Mouse (Mus musculus) liver, embryonic 12.5 days (tissue): Measurements from ENCODE around the gene Ugt2a3. TPM values are rescaled to one million over a fixed set of nuclear protein-coding genes. Genes with fewer than 3 reads are reported as not detected.
"Not testable (repeated sequence)": the region's sequence is repeated elsewhere in the genome, so short reads cannot be mapped to it uniquely, and the experiment has no call there.

Experiments
- ATAC-seq: fragments of 200-750 bp; cut with Nextera tagmentation; 2 replicates; pipeline ENCODE4 v1.8.0; 2017; ENCODE audit warnings: moderate number of reproducible peaks, mild to moderate bottlenecking, moderate library complexity
- H3K27ac ChIP-seq: fragments of 300-500 bp; sonication (generic); 2 replicates; pipeline ENCODE4 v1.5.1; 2016; ENCODE audit warnings: mild to moderate bottlenecking
- H3K27me3 ChIP-seq: fragments of 300-500 bp; sonication (generic); replicated peaks from 2 replicates; pipeline ENCODE4 v1.6.1; 2016; ENCODE audit warnings: mild to moderate bottlenecking, moderate library complexity
- H3K36me3 ChIP-seq: fragments of 300-500 bp; sonication (generic); 2 replicates; pipeline ENCODE4 v1.6.1; 2016; ENCODE audit warnings: mild to moderate bottlenecking, moderate library complexity
- H3K4me1 ChIP-seq: fragments of 300-500 bp; sonication (generic); 2 replicates; pipeline ENCODE4 v1.6.1; 2016
- H3K4me2 ChIP-seq: fragments of 300-500 bp; sonication (generic); 2 replicates; pipeline ENCODE4 v1.6.1; 2016; ENCODE audit warnings: mild to moderate bottlenecking, moderate library complexity
- H3K4me3 ChIP-seq: fragments of 300-500 bp; sonication (generic); 2 replicates; pipeline ENCODE4 v1.5.1; 2016; ENCODE audit warnings: mild to moderate bottlenecking, moderate library complexity
- H3K9ac ChIP-seq: fragments of 300-500 bp; sonication (generic); 2 replicates; pipeline ENCODE4 v1.6.1; 2016; ENCODE audit warnings: mild to moderate bottlenecking, moderate library complexity
- H3K9me3 ChIP-seq: fragments of 300-500 bp; sonication (generic); replicated peaks from 2 replicates; pipeline ENCODE4 v1.6.1; 2016; ENCODE audit warnings: mild to moderate bottlenecking, moderate library complexity
- WGBS: fragments of 180-500 bp; shearing (Covaris S2); methylation state at CpG from one replicate; pipeline ENCODE4 v1.1.7; 2016; ENCODE audit not compliant: insufficient replicate concordance; 5-methylcytosine and 5-hydroxymethylcytosine counted together
- polyA plus RNA-seq: library from polyadenylated mRNA; unstranded; fragments of >200 nt; fragmentation: Nextera tagmentation; extraction: Ambion mirVana; gene quantifications from 2 replicates; pipeline ENCODE4 v1.2.1, GENCODE M21; 2016

Ugt2a3 gene
- not detected in 2 replicates for polyA plus RNA-seq

GRCm38 (mm10) chr5:87336961-87337697 lies at the start of gene Ugt2a3:
Ugt2a3 (minus strand) TSS chr5:87337195.
- Histone ChIP-seq H3K4me2 (no peak within 1 kb of the TSS), H3K27me3 (no peaks in the 10 kb centered on the region), H3K36me3 (no peaks in the 10 kb centered on the region), H3K4me3 (no peak within 1 kb of the TSS), H3K27ac (no peak within 1 kb of the TSS), H3K9me3 (no peaks in the 10 kb centered on the region), H3K9ac (no peak within 1 kb of the TSS), H3K4me1 (no peaks in the 10 kb centered on the region)
- no peak for ATAC-seq
- WGBS = 57% methylated on average over 11 of the region's 11 CpGs

GRCm38 (mm10) chr5:87380234-87380633 lies 43.2 kb upstream of the Ugt2a3 start:
- H3K4me3 ChIP-seq = no peak overlapping the region
- no peaks in the 10 kb centered on the region for H3K4me1 ChIP-seq
- WGBS = 32% methylated on average over 2 of the region's 2 CpGs
- H3K9me3 ChIP-seq = no peaks in the 10 kb centered on the region
- H3K27ac ChIP-seq = no peak overlapping the region
- H3K27me3 ChIP-seq = no peaks in the 10 kb centered on the region
- H3K36me3 ChIP-seq = no peaks in the 10 kb centered on the region
- ATAC-seq = peak; percentile 58; the same call in 1 of the 2 replicates
- H3K4me2 ChIP-seq = no peak overlapping the region
- no peak overlapping the region for H3K9ac ChIP-seq

- no peak overlapping the region for H3K27ac ChIP-seq
- no peak overlapping the region for H3K9ac ChIP-seq
- no peaks in the 10 kb centered on the region for H3K4me1 ChIP-seq
- H3K9me3 ChIP-seq = no peaks in the 10 kb centered on the region
- no peak overlapping the region for H3K4me3 ChIP-seq
- H3K4me2 ChIP-seq = no peak overlapping the region
- no peaks in the 10 kb centered on the region for H3K27me3 ChIP-seq
- ATAC-seq = no peak
- H3K36me3 ChIP-seq = no peaks in the 10 kb centered on the region
These were observed 42.8 kb upstream of the Ugt2a3 start for GRCm38 (mm10) chr5:87379825-87380224.

GRCm38 (mm10) chr5:87375874-87376383 lies 38.9 kb upstream of the Ugt2a3 start:
- H3K27me3 ChIP-seq = no peaks in the 10 kb centered on the region
- H3K36me3 ChIP-seq = no peaks in the 10 kb centered on the region
- no peaks in the 10 kb centered on the region for H3K4me1 ChIP-seq
- no peak overlapping the region for H3K27ac ChIP-seq
- no peak overlapping the region for H3K9ac ChIP-seq
- no peak for ATAC-seq
- no peaks in the 10 kb centered on the region for H3K9me3 ChIP-seq
- no peak overlapping the region for H3K4me3 ChIP-seq
- 67% methylated on average over 3 of the region's 3 CpGs for WGBS
- no peak overlapping the region for H3K4me2 ChIP-seq

- no peak overlapping the region for H3K27ac ChIP-seq
- no peaks in the 10 kb centered on the region for H3K4me1 ChIP-seq
- ATAC-seq = no peak
- H3K9me3 ChIP-seq = no peaks in the 10 kb centered on the region
- 45% methylated on average over 1 of the region's 1 CpGs for whole genome bisulfite sequencing
- H3K4me2 ChIP-seq = no peak overlapping the region
- H3K4me3 ChIP-seq = no peak overlapping the region
- no peaks in the 10 kb centered on the region for H3K36me3 ChIP-seq
- H3K27me3 ChIP-seq = no peaks in the 10 kb centered on the region
- no peak overlapping the region for H3K9ac ChIP-seq
These were observed 36.5 kb upstream of the Ugt2a3 start for GRCm38 (mm10) chr5:87373502-87373863.

- not testable (repeated sequence) for H3K4me1 ChIP-seq, H3K9me3 ChIP-seq, H3K27ac ChIP-seq, H3K4me3 ChIP-seq, H3K9ac ChIP-seq, ATAC-seq, H3K27me3 ChIP-seq, H3K4me2 ChIP-seq, H3K36me3 ChIP-seq
- WGBS = 39% methylated on average over 4 of the region's 4 CpGs
These were observed 36.0 kb upstream of the Ugt2a3 start for GRCm38 (mm10) chr5:87372788-87373501.

GRCm38 (mm10) chr5:87350350-87350749 lies 13.4 kb upstream of the Ugt2a3 start:
- no peak for ATAC-seq

GRCm38 (mm10) chr5:87349150-87349549 lies 12.2 kb upstream of the Ugt2a3 start:
- not testable (repeated sequence) for H3K27ac ChIP-seq, H3K4me2 ChIP-seq, H3K27me3 ChIP-seq, H3K9me3 ChIP-seq, H3K4me3 ChIP-seq, H3K4me1 ChIP-seq, H3K36me3 ChIP-seq, ATAC-seq, H3K9ac ChIP-seq
- WGBS = 50% methylated on average over 1 of the region's 1 CpGs

More at GRCm38 (mm10) chr5:87350350-87350749, 13.4 kb upstream of the Ugt2a3 start:
- Histone ChIP-seq H3K36me3 (no peaks in the 10 kb centered on the region), H3K9ac (no peak overlapping the region), H3K27me3 (no peaks in the 10 kb centered on the region), H3K9me3 (no peaks in the 10 kb centered on the region), H3K4me3 (no peak overlapping the region), H3K4me1 (no peaks in the 10 kb centered on the region), H3K4me2 (no peak overlapping the region), H3K27ac (no peak overlapping the region)
- WGBS = 42% methylated on average over 1 of the region's 1 CpGs

GRCm38 (mm10) chr5:87347479-87348078 lies 10.6 kb upstream of the Ugt2a3 start:
- not testable (repeated sequence) for H3K4me3 ChIP-seq, H3K9me3 ChIP-seq, H3K27ac ChIP-seq, H3K4me1 ChIP-seq, H3K4me2 ChIP-seq, ATAC-seq, H3K27me3 ChIP-seq, H3K36me3 ChIP-seq, H3K9ac ChIP-seq
- 46% methylated on average over 2 of the region's 2 CpGs for WGBS

GRCm38 (mm10) chr5:87340461-87340860 lies 3.5 kb upstream of the Ugt2a3 start:
- ATAC-seq = no peak
- Histone ChIP-seq H3K4me2 (no peak overlapping the region), H3K4me3 (no peak overlapping the region), H3K27me3 (no peaks in the 10 kb centered on the region), H3K4me1 (no peaks in the 10 kb centered on the region), H3K27ac (no peak overlapping the region), H3K36me3 (no peaks in the 10 kb centered on the region), H3K9me3 (no peaks in the 10 kb centered on the region), H3K9ac (no peak overlapping the region)
- WGBS = 63% methylated on average over 5 of the region's 5 CpGs

- Histone ChIP-seq H3K9me3 (no peaks in the 10 kb centered on the region), H3K27me3 (no peaks in the 10 kb centered on the region), H3K27ac (no peak overlapping the region), H3K4me2 (no peak overlapping the region), H3K36me3 (no peaks in the 10 kb centered on the region), H3K4me3 (no peak overlapping the region), H3K9ac (no peak overlapping the region), H3K4me1 (no peaks in the 10 kb centered on the region)
- no peak for ATAC-seq
- 59% methylated on average over 1 of the region's 1 CpGs for WGBS
These were observed 1.8 kb downstream of the Ugt2a3 start for GRCm38 (mm10) chr5:87335199-87335598.

GRCm38 (mm10) chr5:87333584-87333983 lies 3.4 kb downstream of the Ugt2a3 start:
- ATAC-seq = no peak
- no peak overlapping the region for H3K9ac ChIP-seq
- H3K4me3 ChIP-seq = no peak overlapping the region
- H3K27ac ChIP-seq = no peak overlapping the region
- WGBS = 35% methylated on average over 3 of the region's 3 CpGs
- H3K4me1 ChIP-seq = no peaks in the 10 kb centered on the region
- no peaks in the 10 kb centered on the region for H3K27me3 ChIP-seq
- no peaks in the 10 kb centered on the region for H3K36me3 ChIP-seq
- no peaks in the 10 kb centered on the region for H3K9me3 ChIP-seq
- H3K4me2 ChIP-seq = no peak overlapping the region
